Mouse (Mus musculus): ENCODE measurements around the gene Lpar4. TPM values are rescaled to one million over a fixed set of nuclear protein-coding genes. Genes with fewer than 3 reads are reported as not detected.

Lpar4 gene
- total and polyA plus RNA-seq, 3 experiments = 0.55 to 0.99 (median 0.64) TPM

DNA sequence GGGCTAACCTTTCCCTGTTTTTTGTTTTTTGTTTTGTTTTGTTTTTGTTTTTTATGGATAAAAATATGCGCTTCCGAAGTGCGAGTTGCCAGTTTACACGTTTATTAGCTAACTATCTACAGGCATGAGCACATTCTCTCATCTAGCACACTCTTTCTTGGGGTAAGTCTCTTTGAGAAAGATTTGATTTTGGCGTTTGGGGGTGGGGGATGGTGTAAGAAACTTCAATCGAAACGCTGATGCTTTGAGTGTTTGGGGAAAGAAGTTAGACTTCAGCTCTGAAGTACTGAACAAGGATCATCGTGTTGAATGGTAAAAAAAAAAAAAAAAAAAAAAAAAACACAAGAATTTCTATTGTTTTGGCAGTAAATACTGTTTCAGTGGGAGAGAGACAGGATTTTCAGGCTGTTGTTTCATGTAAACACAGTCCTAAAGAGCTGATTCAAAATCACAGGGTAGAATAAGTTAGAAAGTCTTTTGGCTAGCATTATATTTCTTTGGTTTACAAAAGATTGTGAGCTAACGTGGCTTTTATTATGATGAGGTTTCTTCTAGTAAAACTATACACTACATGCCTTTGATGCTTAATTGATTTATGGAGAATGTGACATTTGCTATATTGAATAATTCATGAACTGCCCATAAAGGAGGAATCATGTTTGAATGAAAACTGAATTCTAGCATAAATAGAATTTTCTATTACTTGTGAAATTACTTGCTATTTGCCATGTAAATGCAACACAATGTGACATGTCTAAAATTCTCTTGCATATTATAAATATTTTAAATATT, 599 bp downstream of the Lpar4 start:
- Histone ChIP-seq H3K4me1 (ENCODE audit: control insufficient read depth, insufficient read depth, low read length) (no peaks in the 10 kb centered on the region; the same call in 1 of the 2 replicates), H3K36me3 (ENCODE audit: control insufficient read depth, insufficient read depth, low read length) (no peaks in the 10 kb centered on the region), H3K4me3 (peak overlapping the region; percentile 47), H3K27ac (peak overlapping the region; percentile 75), H3K27me3 (ENCODE audit: control insufficient read depth, insufficient read depth, low read length) (no peaks in the 10 kb centered on the region), H3K9ac (ENCODE audit: low read depth, low read length) (peak overlapping the region; percentile 66), H3K79me2 (replicated peaks; ENCODE audit: control insufficient read depth, insufficient read depth, low read length) (no peaks in the 10 kb centered on the region)
- no peak for DNase-seq
- 9% methylated on average over 9 of the region's 9 CpGs for WGBS
- no peak for TF ChIP-seq EP300 (IDR thresholded peaks at IDR 0.05; ENCODE audit: insufficient read depth, low read depth, low read length)
- intact Hi-C loops (cut with DNase I) = no loop called here

DNA sequence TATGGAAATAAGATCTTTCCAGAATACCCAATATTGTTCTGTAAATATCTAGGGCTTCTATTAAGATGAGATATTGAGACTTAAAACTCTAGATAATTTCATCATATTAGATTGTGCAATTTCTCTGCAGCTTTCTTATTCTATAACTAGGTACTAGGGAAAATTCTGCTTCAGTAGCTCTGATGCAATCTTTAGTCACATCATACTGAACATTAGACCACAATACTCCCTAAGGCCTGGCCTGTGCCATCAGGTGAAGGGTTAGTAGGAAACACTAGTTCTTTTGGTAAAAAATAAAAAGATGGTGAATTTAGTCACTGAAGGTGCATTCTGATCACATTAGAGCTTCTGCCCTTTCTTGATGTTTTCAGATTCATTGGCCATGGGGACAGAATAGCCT, 4.1 kb downstream of the Lpar4 start:
- H3K36me3 ChIP-seq (ENCODE audit: control insufficient read depth, insufficient read depth, low read length) = no peaks in the 10 kb centered on the region
- H3K9ac ChIP-seq (ENCODE audit: low read depth, low read length) = no peak overlapping the region
- no peaks in the 10 kb centered on the region for H3K4me1 ChIP-seq (ENCODE audit: control insufficient read depth, insufficient read depth, low read length)
- H3K79me2 ChIP-seq (replicated peaks; ENCODE audit: control insufficient read depth, insufficient read depth, low read length) = no peaks in the 10 kb centered on the region
- no peak overlapping the region for H3K4me3 ChIP-seq
- DNase-seq = no peak
- H3K27ac ChIP-seq = no peak overlapping the region
- H3K27me3 ChIP-seq (ENCODE audit: control insufficient read depth, insufficient read depth, low read length) = no peaks in the 10 kb centered on the region
- no peak for TF ChIP-seq POLR2A (IDR thresholded peaks at IDR 0.05; ENCODE audit: insufficient read depth, low read depth, low read length)
- no peak for TF ChIP-seq CTCF (IDR thresholded peaks at IDR 0.05)
- no peak for TF ChIP-seq EP300 (IDR thresholded peaks at IDR 0.05; ENCODE audit: insufficient read depth, low read depth, low read length)
- intact Hi-C loops (cut with DNase I) = no loop called here

GRCm38 (mm10) chrX:106939326-106939725, 18.9 kb downstream of the Lpar4 start:
- WGBS = 68% methylated on average over 3 of the region's 3 CpGs
- Histone ChIP-seq H3K9ac (ENCODE audit: low read depth, low read length) (no peak overlapping the region), H3K36me3 (ENCODE audit: control insufficient read depth, insufficient read depth, low read length) (no peaks in the 10 kb centered on the region), H3K79me2 (replicated peaks; ENCODE audit: control insufficient read depth, insufficient read depth, low read length) (no peaks in the 10 kb centered on the region), H3K4me3 (no peak overlapping the region), H3K4me1 (ENCODE audit: control insufficient read depth, insufficient read depth, low read length) (no peaks in the 10 kb centered on the region), H3K27ac (no peak overlapping the region), H3K27me3 (ENCODE audit: control insufficient read depth, insufficient read depth, low read length) (no peaks in the 10 kb centered on the region)
- TF ChIP-seq CTCF (IDR thresholded peaks at IDR 0.05) (no peak), EP300 (IDR thresholded peaks at IDR 0.05; ENCODE audit: insufficient read depth, low read depth, low read length) (no peak), POLR2A (IDR thresholded peaks at IDR 0.05; ENCODE audit: insufficient read depth, low read depth, low read length) (no peak)
- intact Hi-C loops (cut with DNase I) = no loop called here
- DNase-seq = no peak

DNA sequence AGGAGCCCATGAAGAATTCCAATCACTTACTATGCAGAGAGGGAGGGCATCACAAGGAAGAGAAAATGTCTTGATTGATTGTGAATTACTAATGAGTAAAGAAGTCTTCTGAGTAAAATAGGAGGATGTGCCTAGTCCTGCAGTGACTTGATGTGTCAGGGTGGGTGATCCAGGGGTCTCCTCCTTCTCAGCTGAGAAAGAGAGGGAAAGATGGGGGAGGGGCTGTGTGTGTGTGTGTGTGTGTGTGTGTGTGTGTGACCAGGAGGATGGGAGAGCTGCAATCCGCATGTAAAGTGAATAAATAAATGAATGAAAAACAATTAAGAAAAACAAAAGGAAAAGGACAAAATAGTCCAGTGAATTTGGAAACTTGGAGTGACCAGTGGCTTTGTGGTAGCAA, 30.1 kb downstream of the Lpar4 start:
- 75% methylated on average over 1 of the region's 1 CpGs for WGBS
- Histone ChIP-seq H3K27me3 (ENCODE audit: control insufficient read depth, insufficient read depth, low read length) (no peaks in the 10 kb centered on the region), H3K36me3 (ENCODE audit: control insufficient read depth, insufficient read depth, low read length) (no peaks in the 10 kb centered on the region), H3K79me2 (replicated peaks; ENCODE audit: control insufficient read depth, insufficient read depth, low read length) (no peaks in the 10 kb centered on the region), H3K9ac (ENCODE audit: low read depth, low read length) (no peak overlapping the region), H3K4me1 (ENCODE audit: control insufficient read depth, insufficient read depth, low read length) (no peaks in the 10 kb centered on the region), H3K27ac (no peak overlapping the region), H3K4me3 (no peak overlapping the region)
- DNase-seq = no peak
- no peak for TF ChIP-seq POLR2A (IDR thresholded peaks at IDR 0.05; ENCODE audit: insufficient read depth, low read depth, low read length)
- no peak for TF ChIP-seq CTCF (IDR thresholded peaks at IDR 0.05)
- no peak for TF ChIP-seq EP300 (IDR thresholded peaks at IDR 0.05; ENCODE audit: insufficient read depth, low read depth, low read length)
- intact Hi-C loops (cut with DNase I) = no loop called here

DNA sequence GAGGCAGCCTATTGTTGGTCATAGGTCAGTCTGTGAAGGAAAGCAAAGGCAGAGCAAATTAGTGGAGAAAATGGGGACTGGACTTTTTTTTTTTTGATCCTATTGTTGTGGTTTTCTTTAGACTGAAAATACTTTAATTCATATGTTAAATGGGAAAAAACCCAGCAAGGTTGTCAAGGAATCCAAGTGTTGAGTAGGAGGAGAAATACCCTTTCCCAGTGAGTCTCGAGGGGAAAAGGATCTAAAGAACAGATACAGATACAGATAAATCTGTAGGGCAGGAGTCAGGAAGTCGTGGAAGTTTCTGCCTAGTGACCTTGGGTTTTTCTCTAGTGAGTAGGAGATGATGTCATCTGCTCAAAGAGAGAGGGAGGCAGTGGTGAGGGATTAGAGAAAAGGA, 30.6 kb downstream of the Lpar4 start:
- H3K4me1 ChIP-seq (ENCODE audit: control insufficient read depth, insufficient read depth, low read length) = no peaks in the 10 kb centered on the region
- no peaks in the 10 kb centered on the region for H3K36me3 ChIP-seq (ENCODE audit: control insufficient read depth, insufficient read depth, low read length)
- WGBS = 15% methylated on average over 2 of the region's 2 CpGs
- H3K4me3 ChIP-seq = no peak overlapping the region
- no peaks in the 10 kb centered on the region for H3K27me3 ChIP-seq (ENCODE audit: control insufficient read depth, insufficient read depth, low read length)
- DNase-seq = no peak
- H3K9ac ChIP-seq (ENCODE audit: low read depth, low read length) = no peak overlapping the region
- TF ChIP-seq CTCF (IDR thresholded peaks at IDR 0.05) = no peak
- TF ChIP-seq POLR2A (IDR thresholded peaks at IDR 0.05; ENCODE audit: insufficient read depth, low read depth, low read length) = no peak
- TF ChIP-seq EP300 (IDR thresholded peaks at IDR 0.05; ENCODE audit: insufficient read depth, low read depth, low read length) = no peak
- no peak overlapping the region for H3K27ac ChIP-seq
- intact Hi-C loops (cut with DNase I) = no loop called here
- no peaks in the 10 kb centered on the region for H3K79me2 ChIP-seq (replicated peaks; ENCODE audit: control insufficient read depth, insufficient read depth, low read length)

DNA sequence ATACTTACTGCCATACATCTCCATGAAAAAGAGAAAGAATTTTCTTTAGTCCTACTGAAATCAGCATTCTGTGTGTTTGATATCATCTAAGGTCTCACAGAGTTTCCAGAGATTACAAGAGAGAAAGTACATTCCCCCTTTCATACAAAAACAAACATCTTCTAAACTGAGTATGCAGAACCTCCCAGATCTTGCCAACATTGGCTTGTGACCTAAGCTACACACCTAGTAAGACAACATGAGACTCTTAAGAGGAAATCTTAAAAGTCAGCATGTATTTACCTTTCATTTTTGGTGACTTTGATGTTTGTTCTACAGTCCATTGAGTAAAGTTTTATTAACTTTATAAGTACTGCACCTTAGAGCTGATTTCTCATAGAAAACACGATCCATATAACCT, 33.4 kb downstream of the Lpar4 start:
- Histone ChIP-seq H3K79me2 (replicated peaks; ENCODE audit: control insufficient read depth, insufficient read depth, low read length) (no peaks in the 10 kb centered on the region), H3K4me3 (no peak overlapping the region), H3K27ac (no peak overlapping the region), H3K27me3 (ENCODE audit: control insufficient read depth, insufficient read depth, low read length) (no peaks in the 10 kb centered on the region), H3K4me1 (ENCODE audit: control insufficient read depth, insufficient read depth, low read length) (no peaks in the 10 kb centered on the region), H3K9ac (ENCODE audit: low read depth, low read length) (no peak overlapping the region), H3K36me3 (ENCODE audit: control insufficient read depth, insufficient read depth, low read length) (no peaks in the 10 kb centered on the region)
- 67% methylated on average over 1 of the region's 1 CpGs for WGBS
- no peak for DNase-seq
- TF ChIP-seq EP300 (IDR thresholded peaks at IDR 0.05; ENCODE audit: insufficient read depth, low read depth, low read length) (no peak), CTCF (IDR thresholded peaks at IDR 0.05) (no peak), POLR2A (IDR thresholded peaks at IDR 0.05; ENCODE audit: insufficient read depth, low read depth, low read length) (no peak)
- intact Hi-C loops (cut with DNase I) = no loop called here

Data from heart, adult 2 months (tissue).